Comparison of ENCODE assay signal across 13 mouse cellular contexts in genomic region chr12:34937918-34938317, GRCm38 (mm10). TPM values are rescaled to one million over a fixed set of nuclear protein-coding genes. Genes with fewer than 3 reads are reported as not detected.
A peak's percentile ranks its signal among the peaks of the same experiment; 100 is the strongest.
DNase-seq lines count a peak whose midpoint lies in the region; ATAC-seq and TF ChIP-seq lines count a peak whose summit lies in the region.
"Had no signal": no experiment of that assay in that cellular context is flagged by ENCODE, and none has a peak within 500 bp of the region (broad histone marks: within the 10 kb centered on the region; RNA-seq: fewer than 3 reads in every experiment).

No protein-coding gene starts in this region.

- TF ChIP-seq POLR2A in thymus, adult 2 months (IDR thresholded peaks at IDR 0.05; ENCODE audit: control insufficient read depth, extremely low read depth, insufficient read depth, low read length, poor library complexity) = no peak

- no peak for ATAC-seq in megakaryocyte progenitor cell, adult 5-6 weeks (replicated peaks; ENCODE audit: poor library complexity)
- ATAC-seq: intestine, embryonic 15.5 days had no signal

- peak; percentile 9 for DNase-seq in kidney, adult 18-20 months
- DNase-seq in kidney, adult 11 months = no peak
- peak; percentile 26 for DNase-seq in thymus, adult 2 months
- no peak for DNase-seq in thymus, adult 18-20 months
- peak; percentile 15 for DNase-seq in kidney, postnatal 10 days
- no peak for DNase-seq in neural tube, embryonic 10.5 days (ENCODE audit: extremely low spot score, low spot score)
- DNase-seq in left cerebral cortex, postnatal 10 days (ENCODE audit: extremely low spot score in 1 of 2, low spot score in 2 of 2) = no peak
- DNase-seq: cerebellum, adult 11 months; heart, adult 18-20 months; liver, embryonic 13.5 days had no signal

- 100% methylated on average over 1 of the region's 1 CpGs for WGBS in thymus, adult 2 months

- H3K4me1 ChIP-seq in thymus, adult 2 months (replicated peaks; ENCODE audit: control insufficient read depth, insufficient read depth, low read length) = no peaks in the 10 kb centered on the region
- H3K4me1 ChIP-seq: intestine, embryonic 15.5 days; liver, embryonic 13.5 days had no signal

- H3K27me3 ChIP-seq in thymus, adult 2 months (ENCODE audit: control insufficient read depth, insufficient read depth, low read length) = no peaks in the 10 kb centered on the region
- H3K27me3 ChIP-seq: intestine, embryonic 15.5 days; liver, embryonic 13.5 days had no signal

- no peak overlapping the region for H3K4me3 ChIP-seq in thymus, adult 2 months (ENCODE audit: control insufficient read depth, insufficient read depth, low read length)
- H3K4me3 ChIP-seq: intestine, embryonic 15.5 days; liver, embryonic 13.5 days had no signal

- no peaks in the 10 kb centered on the region for H3K36me3 ChIP-seq in thymus, adult 2 months (ENCODE audit: control insufficient read depth, insufficient read depth, low read length)
- H3K36me3 ChIP-seq: intestine, embryonic 15.5 days; liver, embryonic 13.5 days had no signal

- intact Hi-C loops in left cerebral cortex, postnatal 10 days (cut with DNase I) = no loop called here

- H3K27ac ChIP-seq in thymus, adult 2 months (ENCODE audit: control insufficient read depth, insufficient read depth, low read length) = no peak overlapping the region
- H3K27ac ChIP-seq: intestine, embryonic 15.5 days; liver, embryonic 13.5 days had no signal

- TF ChIP-seq CTCF in thymus, adult 2 months (IDR thresholded peaks at IDR 0.05; ENCODE audit: borderline replicate concordance, control insufficient read depth, extremely low read depth, insufficient read depth, low read length, poor library complexity) = no peak

RNA-seq across cellular contexts. Expression of gene Hdac9, which starts 21.0 kb away (rescaled TPM):
- 1.9 and 2.3 TPM in 2 replicates for polyA plus RNA-seq in thymus, adult 2 months (2012; rRNA removed)
- total RNA-seq in megakaryocyte progenitor cell, adult 5-6 weeks (2015) = 6.2 and 7.2 TPM in 2 replicates
- 4.0 and 8.0 TPM in 2 replicates for total RNA-seq in megakaryocyte progenitor cell, adult 5-6 weeks (2017)
- total RNA-seq in left cerebral cortex, postnatal 10 days (2021) = 10 to 100 TPM; 55.6 to 66.8 TPM

RNA-seq across cellular contexts. Expression of gene Prps1l1, which starts 46.6 kb away (rescaled TPM):
- not detected in 2 replicates for polyA plus RNA-seq in thymus, adult 2 months (2012; rRNA removed)
- 0.32 and 0.79 TPM in 2 replicates for total RNA-seq in megakaryocyte progenitor cell, adult 5-6 weeks (2015)
- 0.14 and 0.50 TPM in 2 replicates for total RNA-seq in megakaryocyte progenitor cell, adult 5-6 weeks (2017)
- total RNA-seq in left cerebral cortex, postnatal 10 days (2021) = not detected
- total RNA-seq: heart, adult 18-20 months had no signal
- polyA plus RNA-seq: intestine, embryonic 15.5 days; small intestine, adult 2 months had no signal

Comparison
In these comparisons a context has a peak if more than half of its experiments do, and no peak if none do; other contexts are left out.
1. DNase-seq: peak in kidney, adult 18-20 months (single experiment), thymus, adult 2 months (single experiment) and kidney, postnatal 10 days (single experiment); none in kidney, adult 11 months (single experiment), thymus, adult 18-20 months (0 of 2), neural tube, embryonic 10.5 days (single experiment) and left cerebral cortex, postnatal 10 days (0 of 2).
2. RNA of gene Hdac9, which starts 21.0 kb away (total RNA-seq): 55.6 to 66.8 TPM in left cerebral cortex, postnatal 10 days; 4.0 to 8.0 TPM in megakaryocyte progenitor cell, adult 5-6 weeks; every median in the first group is over 4 times any median in the second.